Mouse (Mus musculus) lung, embryonic 16.5 days (tissue): Measurements from ENCODE around the gene Idh3g. TPM values are rescaled to one million over a fixed set of nuclear protein-coding genes. Genes with fewer than 3 reads are reported as not detected.
A peak's percentile ranks its signal among the peaks of the same experiment; 100 is the strongest.

Source experiments
- ATAC-seq: fragments of 200-750 bp; cut with Nextera tagmentation; 2 replicates; pipeline ENCODE4 v1.8.0; 2017; ENCODE audit warnings: low read depth, mild to moderate bottlenecking, moderate library complexity
- H3K27ac ChIP-seq: fragments of 300-500 bp; sonication (generic); 2 replicates; pipeline ENCODE4 v1.5.1; 2014; ENCODE audit warnings: mild to moderate bottlenecking, control low read depth, low read length
- H3K27me3 ChIP-seq: fragments of 300-500 bp; sonication (generic); 2 replicates; pipeline ENCODE4 v1.6.1; 2014; ENCODE audit warnings: low read depth, low read length, mixed read lengths; ENCODE audit not compliant: control insufficient read depth, insufficient read depth
- H3K36me3 ChIP-seq: fragments of 300-500 bp; sonication (generic); 2 replicates; pipeline ENCODE4 v1.6.1; 2014; ENCODE audit warnings: low read length; ENCODE audit not compliant: control insufficient read depth, insufficient read depth
- H3K4me1 ChIP-seq: fragments of 300-500 bp; sonication (generic); replicated peaks from 2 replicates; pipeline ENCODE4 v1.6.1; 2014; ENCODE audit warnings: low read length, mixed read lengths; ENCODE audit not compliant: control insufficient read depth, insufficient read depth
- H3K4me2 ChIP-seq: fragments of 300-500 bp; sonication (generic); 2 replicates; pipeline ENCODE4 v1.6.1; 2014; ENCODE audit warnings: low read depth, low read length, control low read depth
- H3K4me3 ChIP-seq: fragments of 300-500 bp; sonication (generic); 2 replicates; pipeline ENCODE4 v1.5.1; 2014; ENCODE audit warnings: mild to moderate bottlenecking, low read length, control low read depth
- H3K9ac ChIP-seq: fragments of 300-500 bp; sonication (generic); 2 replicates; pipeline ENCODE4 v1.6.1; 2014; ENCODE audit warnings: low read length, control low read depth
- H3K9me3 ChIP-seq: fragments of 300-500 bp; sonication (generic); 2 replicates; pipeline ENCODE4 v1.6.1; 2016; ENCODE audit warnings: low read length; ENCODE audit not compliant: control insufficient read depth
- WGBS: fragments of 180-500 bp; shearing (Covaris S2); extraction: QIAGEN DNeasy Blood & Tissue Kit; methylation state at CpG from one replicate; pipeline ENCODE4 v1.1.7; 2014; 5-methylcytosine and 5-hydroxymethylcytosine counted together
- polyA plus RNA-seq: library from polyadenylated mRNA; unstranded; fragments of >200 nt; fragmentation: Nextera tagmentation; extraction: Ambion mirVana; gene quantifications from 2 replicates; pipeline ENCODE4 v1.2.1, GENCODE M21; 2015

Gene Idh3g
- polyA plus RNA-seq, result 219 and 236 TPM in 2 replicates

DNA sequence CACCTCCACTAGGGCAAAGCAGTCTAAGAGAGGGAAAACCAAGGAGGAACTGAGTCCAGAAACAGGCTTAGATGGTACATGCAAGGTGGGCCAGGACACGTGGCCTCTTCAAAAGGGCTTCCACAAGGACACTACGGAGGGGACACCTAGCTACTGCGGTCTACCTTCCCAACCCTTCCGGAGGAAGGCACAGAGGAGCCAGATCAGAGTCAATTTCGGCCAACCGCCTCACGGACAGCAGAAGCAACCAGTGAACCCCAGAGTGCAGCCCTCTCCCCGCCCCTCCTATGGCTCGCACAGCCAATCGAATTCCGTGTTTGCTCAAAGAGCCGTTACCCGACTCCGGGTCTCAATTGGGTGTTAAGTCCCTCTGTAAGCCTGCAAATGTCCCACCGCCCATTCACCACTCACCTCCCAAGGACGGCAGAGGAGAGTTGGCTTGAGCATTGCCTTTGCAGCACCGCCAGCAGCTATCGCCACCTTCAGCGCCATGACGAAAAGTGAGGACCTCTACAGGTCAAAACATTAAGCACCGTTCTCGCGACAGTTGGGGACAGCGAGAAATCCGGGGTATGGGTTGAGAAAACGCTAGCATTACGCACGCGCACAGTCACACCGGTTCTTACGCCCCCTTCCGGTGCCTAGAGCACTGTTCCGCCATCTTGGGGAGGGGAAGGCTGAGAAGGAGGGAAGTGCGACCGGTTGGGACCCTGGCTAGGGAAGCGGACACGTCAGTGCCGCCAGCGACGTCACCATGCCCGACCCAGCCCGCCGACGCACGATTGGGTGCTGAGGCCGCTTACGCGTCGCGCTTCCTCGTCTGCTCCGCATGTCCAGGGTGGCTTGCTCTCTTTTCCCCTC, at the start of gene Idh3g, which contains the start of gene Ssr4:
Gene Idh3g (minus strand): TSS at position 534 of the 861 bp plus-strand sequence.
Gene Ssr4 (plus strand): TSS at position 665 of the 861 bp plus-strand sequence.
- Histone ChIP-seq H3K4me1 (peaks cover 12% of the 10 kb centered on the region), H3K4me3 (peak within 1 kb of the TSS; percentile 69), H3K9me3 (no peaks in the 10 kb centered on the region), H3K36me3 (peaks cover 5% of the 10 kb centered on the region), H3K9ac (peak within 1 kb of the TSS; percentile 80), H3K4me2 (peak within 1 kb of the TSS; percentile 66), H3K27ac (peak within 1 kb of the TSS; percentile 93), H3K27me3 (no peaks in the 10 kb centered on the region)
- 18% methylated on average over 44 of the region's 52 CpGs for WGBS
- ATAC-seq, result peak; percentile 98

DNA sequence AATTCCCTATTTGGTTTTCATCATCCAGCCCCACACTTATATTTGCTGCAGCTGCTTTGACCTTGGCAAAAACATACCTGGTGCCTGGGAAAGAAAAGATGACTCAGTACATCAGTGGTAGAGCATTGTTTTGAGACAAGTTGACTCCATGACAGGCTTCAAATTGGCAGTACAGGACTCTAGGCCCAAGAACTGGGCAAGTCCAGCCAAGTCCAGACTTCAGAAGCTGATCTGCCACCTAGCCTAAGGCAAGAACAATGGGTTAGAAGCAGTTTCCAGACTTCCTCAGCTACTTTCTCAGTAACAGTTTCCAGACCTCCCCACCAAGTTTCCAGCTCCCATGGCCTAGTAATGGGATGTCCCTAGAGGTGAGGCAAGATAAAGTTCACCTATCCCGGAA, 49.0 kb upstream of the Idh3g start:
- no peak overlapping the region for H3K4me3 ChIP-seq
- 94% methylated on average over 1 of the region's 1 CpGs for WGBS
- no peaks in the 10 kb centered on the region for H3K36me3 ChIP-seq
- no peak overlapping the region for H3K9ac ChIP-seq
- no peaks in the 10 kb centered on the region for H3K4me1 ChIP-seq
- H3K27ac ChIP-seq, result no peak overlapping the region
- no peak for ATAC-seq
- no peaks in the 10 kb centered on the region for H3K9me3 ChIP-seq
- no peaks in the 10 kb centered on the region for H3K27me3 ChIP-seq
- H3K4me2 ChIP-seq, result no peak overlapping the region

DNA sequence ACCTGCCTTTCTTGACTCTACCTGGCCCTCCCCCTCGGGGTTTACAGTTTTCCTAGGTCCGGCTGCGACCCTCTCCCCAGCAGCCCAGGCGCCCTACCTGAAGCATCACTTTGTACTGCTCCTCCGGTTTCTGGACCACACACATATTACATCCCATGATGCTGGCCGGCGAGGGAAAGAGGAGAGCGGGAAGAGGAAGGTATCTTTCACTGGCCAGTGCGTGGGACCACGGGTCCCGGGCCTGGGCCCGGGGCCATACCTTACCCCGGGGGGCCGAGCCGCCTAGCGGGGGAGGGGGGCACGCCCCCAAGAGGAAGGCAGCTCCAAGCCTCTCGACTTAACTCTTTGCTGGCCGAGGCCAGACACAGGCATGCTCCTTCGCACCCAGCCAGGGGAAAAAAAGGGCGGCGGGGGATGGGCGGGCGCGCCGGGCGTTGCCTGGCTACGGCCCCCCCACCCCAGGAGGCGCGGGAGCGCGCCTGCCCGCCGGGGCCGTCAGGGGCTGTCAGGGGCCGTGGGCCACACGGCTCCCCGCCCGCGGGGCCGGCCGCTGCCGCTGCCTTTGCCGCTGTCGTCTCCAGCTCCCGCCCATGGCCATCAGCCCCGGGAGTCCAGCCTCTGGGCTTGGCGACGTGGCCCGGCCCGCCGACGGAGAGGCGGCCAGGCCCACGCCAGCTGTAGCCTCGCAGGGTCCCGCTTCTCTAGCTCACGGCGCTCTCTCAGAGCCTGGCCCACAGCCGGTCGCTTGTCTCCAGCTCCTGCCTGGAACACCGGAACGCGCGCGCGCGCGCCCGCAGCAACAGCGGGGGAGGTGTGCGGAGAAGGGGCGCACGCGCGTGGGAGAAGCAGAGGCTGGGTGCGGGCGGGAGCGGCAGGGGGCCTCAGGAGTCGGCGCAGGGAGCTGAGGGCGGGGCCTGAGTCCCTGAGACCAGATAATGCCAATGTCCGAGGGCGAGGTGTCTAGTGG, 37.8 kb upstream of the Idh3g start, which contains the start of gene Pdzd4:
Gene Pdzd4 (minus strand): TSS at position 785 of the 967 bp plus-strand sequence.
- Histone ChIP-seq H3K9me3 (no peaks in the 10 kb centered on the region), H3K27ac (no peak within 1 kb of the TSS), H3K4me1 (no peaks in the 10 kb centered on the region), H3K27me3 (no peaks in the 10 kb centered on the region), H3K4me3 (peak within 1 kb of the TSS; percentile 65), H3K36me3 (no peaks in the 10 kb centered on the region), H3K9ac (peak within 1 kb of the TSS; percentile 76), H3K4me2 (peak within 1 kb of the TSS; percentile 72)
- WGBS, result 10% methylated on average over 42 of the region's 84 CpGs
- peak; percentile 86 for ATAC-seq

DNA sequence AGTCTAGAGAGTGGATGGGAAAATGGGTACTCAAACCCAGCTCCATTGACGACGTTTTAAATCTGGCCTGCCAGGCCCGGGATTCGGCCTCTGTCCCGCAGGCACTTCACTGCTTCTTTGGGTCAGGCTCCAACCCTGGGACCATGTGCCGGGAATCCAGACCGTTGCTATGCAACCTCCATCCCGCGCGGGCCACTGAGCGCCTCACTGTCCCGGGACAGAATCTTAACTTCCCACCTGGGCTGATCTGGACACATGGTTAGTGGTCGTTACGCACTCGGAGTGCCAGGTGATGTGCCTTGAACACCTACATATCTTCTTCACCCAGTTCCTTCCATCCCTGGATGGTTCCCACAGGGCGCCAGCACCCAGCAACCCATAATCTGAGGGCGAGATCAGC, 37.0 kb upstream of the Idh3g start:
- no peaks in the 10 kb centered on the region for H3K36me3 ChIP-seq
- H3K4me1 ChIP-seq, result no peaks in the 10 kb centered on the region
- peak; percentile 64 for ATAC-seq
- H3K27ac ChIP-seq, result no peak overlapping the region
- WGBS, result 8% methylated on average over 16 of the region's 17 CpGs
- H3K27me3 ChIP-seq, result no peaks in the 10 kb centered on the region
- peak overlapping the region; percentile 65 for H3K4me3 ChIP-seq
- peak overlapping the region; percentile 72 for H3K4me2 ChIP-seq
- H3K9me3 ChIP-seq, result no peaks in the 10 kb centered on the region
- no peak overlapping the region for H3K9ac ChIP-seq

DNA sequence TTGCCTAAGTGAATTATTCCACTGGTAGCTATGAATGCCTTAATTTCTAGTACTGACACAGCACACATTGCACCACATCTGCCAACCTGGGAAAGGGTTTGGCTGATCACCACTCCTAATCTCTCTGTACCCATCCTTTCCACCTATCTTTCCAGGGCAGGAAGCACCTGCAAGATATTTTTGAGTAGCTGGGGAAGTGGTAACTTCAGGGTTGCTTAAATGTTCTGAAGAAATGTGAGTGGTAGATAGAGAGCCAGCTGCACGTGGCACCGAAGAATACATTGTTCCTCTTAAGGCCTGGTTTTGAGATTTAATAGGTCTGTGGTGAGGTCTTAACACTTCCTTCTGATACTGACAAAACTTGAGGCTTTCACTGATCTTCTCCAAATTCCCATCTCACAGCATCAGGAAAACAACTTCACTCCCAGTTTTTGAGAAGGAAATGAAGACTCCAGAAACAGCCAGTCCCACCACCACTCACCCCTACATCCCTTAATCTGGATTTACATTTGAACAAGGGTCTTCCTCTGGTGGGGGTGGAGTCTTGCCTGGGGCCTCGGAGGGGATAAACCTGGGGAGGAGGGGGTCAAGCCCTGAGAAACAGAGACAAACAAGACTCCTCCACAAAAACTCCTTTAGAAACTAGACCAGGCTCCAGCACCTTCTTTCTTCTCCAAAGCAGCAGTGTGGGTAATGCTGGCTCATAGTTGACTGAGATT, 30.1 kb upstream of the Idh3g start:
- no peak for ATAC-seq

DNA sequence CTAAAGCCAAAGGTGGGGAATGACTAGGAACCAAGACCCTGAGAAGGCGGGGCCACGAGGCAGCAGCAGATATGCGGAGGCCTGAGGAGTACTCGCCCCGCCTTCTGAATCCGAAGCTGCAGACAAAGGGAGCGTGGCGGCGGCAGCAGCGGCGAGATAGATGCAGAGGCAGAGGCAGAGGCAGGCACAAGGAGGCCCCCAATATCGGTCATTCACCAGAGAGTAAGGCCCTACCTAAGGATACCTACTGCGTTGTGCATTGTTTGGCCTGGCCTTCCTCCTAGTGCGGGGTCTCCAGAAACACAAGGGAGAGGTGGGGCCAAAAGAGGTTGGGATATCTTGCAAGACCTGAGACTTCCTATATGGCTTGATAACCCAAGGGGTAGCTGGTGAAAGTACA, 28.4 kb upstream of the Idh3g start:
- peak overlapping the region; percentile 36 for H3K4me3 ChIP-seq
- 0 out of 2 replicates have a peak, but pooled peaks have one; percentile 23 for ATAC-seq

More for the DNA sequence above, 30.1 kb upstream of the Idh3g start:
- Histone ChIP-seq H3K27me3 (no peaks in the 10 kb centered on the region), H3K9me3 (no peaks in the 10 kb centered on the region), H3K27ac (no peak overlapping the region), H3K4me1 (no peaks in the 10 kb centered on the region), H3K36me3 (no peaks in the 10 kb centered on the region), H3K9ac (no peak overlapping the region), H3K4me2 (no peak overlapping the region), H3K4me3 (no peak overlapping the region)
- WGBS, result 55% methylated on average over 3 of the region's 3 CpGs

DNA sequence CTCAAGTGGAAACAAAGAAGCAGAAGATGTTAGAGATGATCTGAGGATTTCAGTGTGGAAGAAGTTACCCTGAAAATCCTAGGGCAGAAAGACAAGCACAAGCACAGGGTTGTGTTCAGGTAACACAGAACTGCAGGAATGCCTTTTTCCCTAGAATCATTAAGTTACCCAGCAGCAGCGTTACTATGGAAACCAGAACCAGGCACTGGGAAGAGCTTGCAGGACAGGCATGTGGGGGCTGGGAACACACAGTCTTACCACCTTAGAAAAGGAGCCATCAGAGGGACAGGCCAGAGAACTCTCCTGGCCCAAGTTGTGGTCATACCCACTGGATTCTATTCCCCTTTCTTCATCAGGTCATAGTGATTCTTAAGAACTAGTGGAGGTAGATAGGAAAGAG, 19.1 kb upstream of the Idh3g start:
- H3K4me3 ChIP-seq, result no peak overlapping the region
- no peaks in the 10 kb centered on the region for H3K36me3 ChIP-seq
- H3K4me2 ChIP-seq, result no peak overlapping the region
- WGBS, result 50% methylated on average over 1 of the region's 1 CpGs
- no peaks in the 10 kb centered on the region for H3K27me3 ChIP-seq
- H3K4me1 ChIP-seq, result no peaks in the 10 kb centered on the region
- ATAC-seq, result no peak
- no peak overlapping the region for H3K9ac ChIP-seq
- no peaks in the 10 kb centered on the region for H3K9me3 ChIP-seq
- no peak overlapping the region for H3K27ac ChIP-seq

More for the DNA sequence above, 28.4 kb upstream of the Idh3g start:
- Histone ChIP-seq H3K4me1 (no peaks in the 10 kb centered on the region), H3K36me3 (no peaks in the 10 kb centered on the region), H3K27ac (no peak overlapping the region), H3K9ac (peak overlapping the region; percentile 57), H3K27me3 (no peaks in the 10 kb centered on the region), H3K9me3 (no peaks in the 10 kb centered on the region), H3K4me2 (peak overlapping the region; percentile 52)
- WGBS, result 20% methylated on average over 14 of the region's 14 CpGs

DNA sequence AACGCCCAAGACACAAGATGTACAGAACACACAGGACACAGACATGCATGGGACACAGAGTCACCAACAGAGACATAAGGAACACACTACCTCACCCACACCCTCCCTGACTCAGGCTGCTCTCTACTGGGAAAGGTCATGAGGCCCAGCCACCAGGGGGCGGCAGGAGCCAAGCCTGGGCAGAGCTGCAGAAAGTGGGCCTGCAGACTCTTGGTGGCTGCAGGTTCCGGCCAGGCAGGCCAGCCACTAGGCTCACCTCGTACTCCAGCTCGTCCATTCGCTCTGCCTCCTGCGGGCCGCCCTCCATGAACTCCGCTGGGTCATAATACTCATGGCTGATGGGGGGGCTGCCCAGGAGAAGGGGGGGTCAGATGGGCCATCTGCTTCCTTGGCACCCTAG, 11.8 kb upstream of the Idh3g start:
- Histone ChIP-seq H3K9me3 (no peaks in the 10 kb centered on the region), H3K4me1 (no peaks in the 10 kb centered on the region), H3K36me3 (no peaks in the 10 kb centered on the region), H3K4me3 (no peak overlapping the region), H3K27me3 (no peaks in the 10 kb centered on the region), H3K9ac (no peak overlapping the region), H3K4me2 (no peak overlapping the region), H3K27ac (no peak overlapping the region)
- 42% methylated on average over 9 of the region's 9 CpGs for WGBS
- peak; percentile 86 for ATAC-seq
